Mouse (Mus musculus): ENCODE measurements at regions not wholly inside any gene's neighbourhood (a gene's known extent, or its start where the extent isn't known, plus 50 kb on each side); places are given as distances from the start of the nearest gene placed in this dataset.

DNA sequence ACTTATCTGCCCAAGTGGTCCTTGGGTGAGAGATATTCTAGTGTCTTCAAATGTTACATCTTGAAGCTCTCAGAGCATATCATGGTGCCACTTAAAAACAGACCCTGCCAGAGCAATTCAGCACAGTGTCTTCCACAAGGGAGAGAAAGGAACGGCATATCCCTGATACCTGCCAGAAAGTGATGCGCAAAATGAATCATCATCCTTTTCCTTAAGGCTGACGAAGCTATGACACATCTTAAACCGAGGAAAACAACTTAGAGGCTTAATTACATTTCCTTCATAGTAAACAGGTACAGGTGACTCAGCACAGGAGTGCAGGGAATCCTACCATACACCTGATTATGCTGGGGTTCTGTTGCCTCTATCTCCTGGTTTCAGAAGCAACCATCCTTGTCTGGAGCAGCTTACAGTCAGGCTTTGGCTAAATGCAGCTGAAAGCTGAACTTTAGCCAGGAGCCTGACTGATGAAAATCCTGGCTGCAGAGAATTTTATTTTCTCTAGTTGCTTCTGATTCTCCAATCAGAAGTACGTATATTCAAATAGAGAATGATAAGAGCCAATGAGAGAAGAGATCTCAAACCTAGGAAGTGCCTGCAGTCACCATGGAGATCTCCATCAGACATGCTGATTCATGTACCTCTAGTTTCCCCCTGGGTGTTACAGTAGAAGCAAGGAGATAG lies 556.1 kb upstream of the Ndn start:
- WGBS = 83% methylated on average over 5 of the region's 5 CpGs
- no peak for ATAC-seq
- no peaks in the 10 kb centered on the region for H3K27me3 ChIP-seq (replicated peaks; ENCODE audit: control insufficient read depth, insufficient read depth, low read length)

DNA sequence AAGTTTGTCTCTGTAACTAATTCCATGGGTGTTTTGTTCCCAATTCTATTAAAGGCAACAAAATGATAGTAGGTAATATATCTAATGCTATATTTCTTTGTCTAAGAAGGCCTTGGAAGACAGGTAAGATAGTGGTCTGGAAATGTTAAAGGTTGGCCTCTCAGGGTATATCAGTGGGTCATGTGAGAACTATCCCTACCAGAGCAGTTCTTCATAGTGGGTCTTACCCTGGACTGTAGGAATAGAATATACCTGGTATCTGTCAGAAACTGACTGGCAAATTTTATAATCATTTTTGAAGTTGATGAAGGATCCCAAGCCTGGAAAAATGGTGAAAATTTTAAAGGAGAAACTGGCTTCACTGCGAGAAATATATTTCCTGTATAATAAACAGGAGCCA lies 509.5 kb upstream of the Ndn start:
- Histone ChIP-seq H3K9me3 (ENCODE audit: control insufficient read depth, low read length) (no peaks in the 10 kb centered on the region), H3K4me1 (replicated peaks; ENCODE audit: control insufficient read depth, insufficient read depth, low read length) (peaks cover 2% of the 10 kb centered on the region), H3K4me3 (replicated peaks; ENCODE audit: low read length) (no peak overlapping the region), H3K27ac (ENCODE audit: low read length) (peak overlapping the region; percentile 74), H3K36me3 (ENCODE audit: control insufficient read depth, insufficient read depth) (no peaks in the 10 kb centered on the region), H3K9ac (replicated peaks; ENCODE audit: low read depth, low read length) (no peak overlapping the region), H3K27me3 (replicated peaks; ENCODE audit: control insufficient read depth, insufficient read depth, low read length) (no peaks in the 10 kb centered on the region), H3K4me2 (ENCODE audit: low read length) (no peak overlapping the region)
- WGBS = 79% methylated on average over 1 of the region's 1 CpGs
- no peak for ATAC-seq

More for the DNA sequence above, 556.1 kb upstream of the Ndn start:
- no peaks in the 10 kb centered on the region for H3K9me3 ChIP-seq (ENCODE audit: control insufficient read depth, low read length)
- no peak overlapping the region for H3K4me3 ChIP-seq (replicated peaks; ENCODE audit: low read length)
- H3K4me2 ChIP-seq (ENCODE audit: low read length) = no peak overlapping the region
- no peak overlapping the region for H3K9ac ChIP-seq (replicated peaks; ENCODE audit: low read depth, low read length)
- H3K27ac ChIP-seq (ENCODE audit: low read length) = no peak overlapping the region
- H3K36me3 ChIP-seq (ENCODE audit: control insufficient read depth, insufficient read depth) = no peaks in the 10 kb centered on the region
- H3K4me1 ChIP-seq (replicated peaks; ENCODE audit: control insufficient read depth, insufficient read depth, low read length) = no peaks in the 10 kb centered on the region

DNA sequence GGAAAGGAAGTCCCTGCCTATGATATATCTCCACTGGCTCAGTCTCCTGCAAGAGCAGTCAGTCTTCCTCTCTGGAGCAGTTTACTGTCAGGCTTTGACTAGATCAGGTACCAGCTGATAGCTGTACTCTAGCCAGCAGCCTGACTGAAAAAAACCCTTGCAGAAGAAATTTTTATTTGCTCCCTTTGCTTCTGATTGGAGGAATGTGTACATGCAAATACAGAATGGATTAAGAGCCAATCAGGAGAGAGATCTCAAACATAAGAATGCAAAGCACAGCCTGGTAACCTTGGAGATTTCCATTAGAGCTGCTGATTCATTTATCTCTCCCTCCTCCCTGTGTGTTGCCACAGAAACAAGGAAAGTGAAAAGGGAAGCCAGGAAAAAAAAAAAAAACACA lies 509.1 kb upstream of the Ndn start:
- Histone ChIP-seq H3K36me3 (ENCODE audit: control insufficient read depth, insufficient read depth) (no peaks in the 10 kb centered on the region), H3K4me1 (replicated peaks; ENCODE audit: control insufficient read depth, insufficient read depth, low read length) (peaks cover 2% of the 10 kb centered on the region), H3K4me3 (replicated peaks; ENCODE audit: low read length) (no peak overlapping the region), H3K9ac (replicated peaks; ENCODE audit: low read depth, low read length) (no peak overlapping the region), H3K27me3 (replicated peaks; ENCODE audit: control insufficient read depth, insufficient read depth, low read length) (no peaks in the 10 kb centered on the region), H3K9me3 (ENCODE audit: control insufficient read depth, low read length) (no peaks in the 10 kb centered on the region), H3K27ac (ENCODE audit: low read length) (peak overlapping the region; percentile 77), H3K4me2 (ENCODE audit: low read length) (peak overlapping the region; percentile 27)
- peak; percentile 100 for ATAC-seq

DNA sequence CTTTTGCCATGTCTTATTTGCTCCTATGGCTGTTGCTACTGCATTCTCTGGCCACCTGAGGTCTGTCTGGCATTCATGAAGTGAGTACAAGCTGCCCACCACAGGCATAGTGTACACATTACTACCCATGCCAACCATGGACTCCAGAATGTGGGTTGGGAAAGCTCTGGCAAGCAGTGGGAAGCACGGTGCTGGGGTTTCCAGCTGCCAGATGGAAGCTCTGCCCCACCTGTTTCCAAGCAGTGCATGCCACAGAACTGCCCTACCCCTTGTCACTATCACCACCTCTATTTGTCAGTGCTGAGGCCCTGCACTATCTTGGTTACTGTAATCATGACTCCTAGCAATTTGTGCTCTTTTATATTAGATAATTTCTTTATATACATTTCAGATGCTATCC lies 494.4 kb upstream of the Ndn start:
- no peak overlapping the region for H3K9ac ChIP-seq (replicated peaks; ENCODE audit: low read depth, low read length)
- no peaks in the 10 kb centered on the region for H3K4me1 ChIP-seq (replicated peaks; ENCODE audit: control insufficient read depth, insufficient read depth, low read length)
- H3K27me3 ChIP-seq (replicated peaks; ENCODE audit: control insufficient read depth, insufficient read depth, low read length) = no peaks in the 10 kb centered on the region
- H3K9me3 ChIP-seq (ENCODE audit: control insufficient read depth, low read length) = no peaks in the 10 kb centered on the region
- ATAC-seq = no peak
- no peaks in the 10 kb centered on the region for H3K36me3 ChIP-seq (ENCODE audit: control insufficient read depth, insufficient read depth)
- WGBS = 64% methylated on average over 1 of the region's 1 CpGs
- H3K27ac ChIP-seq (ENCODE audit: low read length) = no peak overlapping the region
- H3K4me2 ChIP-seq (ENCODE audit: low read length) = no peak overlapping the region
- no peak overlapping the region for H3K4me3 ChIP-seq (replicated peaks; ENCODE audit: low read length)

DNA sequence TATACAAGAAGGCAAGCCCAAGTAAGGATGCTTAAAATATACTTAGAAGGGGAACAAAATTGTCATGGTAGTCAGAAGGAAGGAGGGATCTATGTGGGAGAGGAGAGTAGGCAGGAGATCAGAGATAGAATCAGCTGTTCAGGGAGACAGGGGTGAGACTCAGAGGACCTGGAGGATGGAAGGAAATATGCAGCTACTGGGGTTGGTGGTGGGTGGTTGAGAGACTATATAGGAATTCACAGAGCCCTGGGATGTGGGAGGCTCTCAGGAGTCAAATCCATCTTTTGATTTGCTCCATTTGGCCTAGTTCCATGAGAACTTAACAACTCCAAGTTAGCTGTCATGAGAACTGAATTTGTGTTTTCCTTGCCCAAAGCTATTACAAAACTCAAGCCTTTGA lies 481.9 kb upstream of the Ndn start:
- Histone ChIP-seq H3K36me3 (ENCODE audit: control insufficient read depth, insufficient read depth) (peaks cover 2% of the 10 kb centered on the region; the same call in 1 of the 2 replicates), H3K4me3 (replicated peaks; ENCODE audit: low read length) (no peak overlapping the region), H3K4me1 (replicated peaks; ENCODE audit: control insufficient read depth, insufficient read depth, low read length) (no peaks in the 10 kb centered on the region), H3K9me3 (ENCODE audit: control insufficient read depth, low read length) (0 out of 2 replicates have a peak, but pooled peaks cover 2% of the 10 kb centered on the region), H3K27ac (ENCODE audit: low read length) (no peak overlapping the region), H3K27me3 (replicated peaks; ENCODE audit: control insufficient read depth, insufficient read depth, low read length) (no peaks in the 10 kb centered on the region), H3K9ac (replicated peaks; ENCODE audit: low read depth, low read length) (no peak overlapping the region), H3K4me2 (ENCODE audit: low read length) (no peak overlapping the region)
- ATAC-seq = no peak

DNA sequence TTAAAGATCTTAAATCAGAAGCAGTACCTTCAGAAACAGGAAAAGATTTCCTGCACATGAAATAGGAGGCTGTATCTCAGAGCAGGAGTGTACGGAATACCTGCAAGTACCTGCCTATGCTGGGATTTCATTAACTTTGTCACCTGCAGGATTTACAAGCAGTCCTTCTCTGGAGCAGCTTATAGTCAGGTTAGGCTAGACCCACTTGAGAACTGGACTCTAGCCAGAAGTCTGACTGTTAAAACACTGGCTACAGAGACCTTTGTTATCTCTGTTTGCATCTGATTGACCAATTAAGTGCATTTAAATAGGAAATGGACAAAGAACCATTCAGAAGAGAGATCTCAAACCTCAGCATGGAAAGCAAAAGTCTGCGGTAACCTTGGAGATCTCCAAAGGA lies 480.0 kb upstream of the Ndn start:
- Histone ChIP-seq H3K9ac (replicated peaks; ENCODE audit: low read depth, low read length) (no peak overlapping the region), H3K4me2 (ENCODE audit: low read length) (no peak overlapping the region), H3K27me3 (replicated peaks; ENCODE audit: control insufficient read depth, insufficient read depth, low read length) (no peaks in the 10 kb centered on the region), H3K36me3 (ENCODE audit: control insufficient read depth, insufficient read depth) (peaks cover 8% of the 10 kb centered on the region; the same call in 1 of the 2 replicates), H3K27ac (ENCODE audit: low read length) (no peak overlapping the region), H3K4me1 (replicated peaks; ENCODE audit: control insufficient read depth, insufficient read depth, low read length) (no peaks in the 10 kb centered on the region), H3K4me3 (replicated peaks; ENCODE audit: low read length) (no peak overlapping the region), H3K9me3 (ENCODE audit: control insufficient read depth, low read length) (0 out of 2 replicates have a peak, but pooled peaks cover 2% of the 10 kb centered on the region)
- 66% methylated on average over 2 of the region's 2 CpGs for WGBS
- no peak for ATAC-seq

DNA sequence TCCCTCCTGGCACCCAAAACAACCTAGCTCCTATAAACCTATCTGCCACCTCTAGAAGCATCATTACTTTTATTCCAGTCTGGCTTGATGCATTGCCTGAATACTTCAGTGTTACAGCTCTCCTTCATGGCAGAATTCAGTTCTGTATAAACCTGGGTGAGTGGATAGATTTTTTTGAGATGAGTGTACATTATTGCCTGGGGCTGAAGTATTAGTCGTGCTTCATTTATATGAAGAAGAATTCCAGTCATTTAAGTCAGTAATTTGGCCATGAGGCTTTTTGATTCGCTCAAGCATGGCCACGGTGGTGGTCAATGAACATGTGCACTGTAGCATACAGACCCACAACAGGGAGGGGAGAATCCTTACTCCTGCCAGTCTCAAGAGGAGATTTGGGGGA lies 470.1 kb upstream of the Ndn start:
- no peak overlapping the region for H3K27ac ChIP-seq (ENCODE audit: low read length)
- no peaks in the 10 kb centered on the region for H3K36me3 ChIP-seq (ENCODE audit: control insufficient read depth, insufficient read depth)
- no peak overlapping the region for H3K4me3 ChIP-seq (replicated peaks; ENCODE audit: low read length)
- ATAC-seq = no peak
- WGBS = 57% methylated on average over 3 of the region's 3 CpGs
- peaks cover 7% of the 10 kb centered on the region; the same call in 1 of the 2 replicates for H3K4me1 ChIP-seq (replicated peaks; ENCODE audit: control insufficient read depth, insufficient read depth, low read length)
- H3K9me3 ChIP-seq (ENCODE audit: control insufficient read depth, low read length) = no peaks in the 10 kb centered on the region
- no peak overlapping the region for H3K9ac ChIP-seq (replicated peaks; ENCODE audit: low read depth, low read length)
- no peak overlapping the region for H3K4me2 ChIP-seq (ENCODE audit: low read length)
- no peaks in the 10 kb centered on the region for H3K27me3 ChIP-seq (replicated peaks; ENCODE audit: control insufficient read depth, insufficient read depth, low read length)

DNA sequence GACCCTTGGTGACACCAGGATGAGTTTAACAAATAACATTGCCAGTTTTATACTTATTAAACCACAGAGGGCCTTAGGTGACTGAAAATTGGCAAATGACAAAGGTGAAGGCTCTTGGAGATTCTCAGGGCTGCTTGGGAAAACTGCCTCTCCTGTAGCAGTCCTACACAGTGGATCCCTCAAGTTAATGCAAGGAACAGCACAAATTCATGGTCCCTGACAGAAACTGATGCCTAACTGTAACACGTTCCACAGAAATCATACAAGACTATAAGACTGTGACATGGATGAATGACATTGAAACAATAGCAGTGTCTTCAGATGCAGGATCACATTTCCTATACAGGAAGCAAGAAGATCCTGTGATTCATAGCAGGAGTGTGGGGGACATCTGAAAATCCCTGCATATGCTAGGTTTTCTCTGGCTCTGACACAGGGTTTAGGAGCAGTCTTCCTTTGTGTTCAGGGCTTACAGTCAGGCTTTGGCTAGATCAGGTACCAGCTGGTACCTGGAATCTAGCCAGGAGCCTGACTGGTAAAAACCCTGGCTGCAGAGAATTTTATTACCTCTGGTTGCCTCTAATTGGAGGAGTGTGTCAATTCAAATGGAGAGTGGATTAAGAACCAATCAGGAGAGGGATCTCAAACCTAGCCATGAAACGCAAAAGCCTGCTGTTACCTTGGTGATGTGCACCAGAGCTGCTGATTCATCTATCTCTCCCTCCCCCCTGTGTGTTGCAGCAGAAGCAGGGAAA lies 468.9 kb upstream of the Ndn start:
- no peaks in the 10 kb centered on the region for H3K9me3 ChIP-seq (ENCODE audit: control insufficient read depth, low read length)
- H3K36me3 ChIP-seq (ENCODE audit: control insufficient read depth, insufficient read depth) = no peaks in the 10 kb centered on the region
- no peaks in the 10 kb centered on the region for H3K27me3 ChIP-seq (replicated peaks; ENCODE audit: control insufficient read depth, insufficient read depth, low read length)
- H3K27ac ChIP-seq (ENCODE audit: low read length) = peak overlapping the region; percentile 91
- whole genome bisulfite sequencing = 35% methylated on average over 2 of the region's 2 CpGs
- peak overlapping the region; percentile 25 for H3K4me2 ChIP-seq (ENCODE audit: low read length)
- no peak overlapping the region for H3K4me3 ChIP-seq (replicated peaks; ENCODE audit: low read length)
- H3K9ac ChIP-seq (replicated peaks; ENCODE audit: low read depth, low read length) = no peak overlapping the region
- peak; percentile 98 for ATAC-seq
- peaks cover 7% of the 10 kb centered on the region; the same call in 1 of the 2 replicates for H3K4me1 ChIP-seq (replicated peaks; ENCODE audit: control insufficient read depth, insufficient read depth, low read length)

DNA sequence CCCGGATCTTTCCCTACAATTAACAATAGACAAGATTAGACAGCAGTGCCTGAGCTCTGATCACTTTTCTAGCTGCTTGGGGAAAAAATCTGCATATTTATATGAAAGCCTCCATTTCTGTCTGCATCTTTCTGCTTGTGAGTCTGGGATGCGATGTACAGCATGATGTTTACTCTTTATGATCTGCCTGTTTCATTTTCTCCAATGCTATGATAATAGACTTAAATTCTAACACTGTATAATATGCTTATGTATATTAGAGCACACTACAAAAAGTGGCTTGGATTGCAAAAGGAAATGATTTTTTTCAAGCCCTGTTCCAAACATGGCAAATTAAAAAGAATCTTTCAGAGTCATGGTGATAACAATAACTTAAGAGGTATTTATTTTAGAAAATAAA lies 468.3 kb upstream of the Ndn start:
- H3K27me3 ChIP-seq (replicated peaks; ENCODE audit: control insufficient read depth, insufficient read depth, low read length) = no peaks in the 10 kb centered on the region
- H3K4me1 ChIP-seq (replicated peaks; ENCODE audit: control insufficient read depth, insufficient read depth, low read length) = peaks cover 7% of the 10 kb centered on the region; the same call in 1 of the 2 replicates
- H3K9ac ChIP-seq (replicated peaks; ENCODE audit: low read depth, low read length) = no peak overlapping the region
- ATAC-seq = no peak; the same call in 1 of the 2 replicates
- no peaks in the 10 kb centered on the region for H3K9me3 ChIP-seq (ENCODE audit: control insufficient read depth, low read length)
- H3K27ac ChIP-seq (ENCODE audit: low read length) = peak overlapping the region; percentile 91
- peak overlapping the region; percentile 25 for H3K4me2 ChIP-seq (ENCODE audit: low read length)
- no peaks in the 10 kb centered on the region for H3K36me3 ChIP-seq (ENCODE audit: control insufficient read depth, insufficient read depth)
- 42% methylated on average over 2 of the region's 2 CpGs for WGBS
- no peak overlapping the region for H3K4me3 ChIP-seq (replicated peaks; ENCODE audit: low read length)

Data from forebrain, embryonic 16.5 days (tissue).